Mouse (Mus musculus) lung, embryonic 14.5 days (tissue): ENCODE measurements around the gene Tepsin. TPM values are rescaled to one million over a fixed set of nuclear protein-coding genes. Genes with fewer than 3 reads are reported as not detected.

Experiments used
- ATAC-seq: fragments of 200-750 bp; cut with Nextera tagmentation; 2 replicates; pipeline ENCODE4 v1.8.0; 2017; ENCODE audit warnings: mild to moderate bottlenecking, moderate TSS enrichment, moderate library complexity; ENCODE audit not compliant: insufficient read depth
- DNase-seq: peaks from one replicate; pipeline ENCODE4 v3.0.0-alpha.2; 2015
- H3K27ac ChIP-seq: fragments of 300-500 bp; sonication (generic); 2 replicates; pipeline ENCODE4 v1.5.1; 2014; ENCODE audit warnings: low read depth, mild to moderate bottlenecking, moderate library complexity
- H3K27me3 ChIP-seq: fragments of 300-500 bp; sonication (generic); 2 replicates; pipeline ENCODE4 v1.6.1; 2014; ENCODE audit warnings: low read length, control low read depth; ENCODE audit not compliant: insufficient read depth
- H3K36me3 ChIP-seq: fragments of 300-500 bp; sonication (generic); 2 replicates; pipeline ENCODE4 v1.6.1; 2014; ENCODE audit warnings: control low read depth; ENCODE audit not compliant: insufficient read depth
- H3K4me1 ChIP-seq: fragments of 300-500 bp; sonication (generic); 2 replicates; pipeline ENCODE4 v1.6.1; 2014; ENCODE audit warnings: antibody characterized with exemption, control low read depth; ENCODE audit not compliant: insufficient read depth
- H3K4me2 ChIP-seq: fragments of 300-500 bp; sonication (generic); 2 replicates; pipeline ENCODE4 v1.6.1; 2014; ENCODE audit warnings: mild to moderate bottlenecking
- H3K4me3 ChIP-seq: fragments of 300-500 bp; sonication (generic); 2 replicates; pipeline ENCODE4 v1.5.1; 2014; ENCODE audit warnings: low read depth, low read length
- H3K9ac ChIP-seq: fragments of 300-500 bp; sonication (generic); 2 replicates; pipeline ENCODE4 v1.6.1; 2014
- H3K9me3 ChIP-seq: fragments of 300-500 bp; sonication (generic); 2 replicates; pipeline ENCODE4 v1.6.1; 2016; ENCODE audit warnings: low read depth, low read length, control low read depth
- CTCF ChIP-seq: IDR thresholded peaks from 2 replicates; pipeline ENCODE4 v1.5.1; 2016; ENCODE audit warnings: antibody characterized with exemption, low read depth
- WGBS: fragments of 180-500 bp; shearing (Covaris S2); extraction: QIAGEN DNeasy Blood & Tissue Kit; methylation state at CpG from one replicate; pipeline ENCODE4 v1.1.7; 2014; 5-methylcytosine and 5-hydroxymethylcytosine counted together
- polyA plus RNA-seq: library from polyadenylated mRNA; unstranded; fragments of >200 nt; fragmentation: Nextera tagmentation; extraction: Ambion mirVana; gene quantifications from 2 replicates; pipeline ENCODE4 v1.2.1, GENCODE M21; 2014

The Tepsin gene
- polyA plus RNA-seq, 1 experiment from 2014 or later, result 17.1 TPM

DNA sequence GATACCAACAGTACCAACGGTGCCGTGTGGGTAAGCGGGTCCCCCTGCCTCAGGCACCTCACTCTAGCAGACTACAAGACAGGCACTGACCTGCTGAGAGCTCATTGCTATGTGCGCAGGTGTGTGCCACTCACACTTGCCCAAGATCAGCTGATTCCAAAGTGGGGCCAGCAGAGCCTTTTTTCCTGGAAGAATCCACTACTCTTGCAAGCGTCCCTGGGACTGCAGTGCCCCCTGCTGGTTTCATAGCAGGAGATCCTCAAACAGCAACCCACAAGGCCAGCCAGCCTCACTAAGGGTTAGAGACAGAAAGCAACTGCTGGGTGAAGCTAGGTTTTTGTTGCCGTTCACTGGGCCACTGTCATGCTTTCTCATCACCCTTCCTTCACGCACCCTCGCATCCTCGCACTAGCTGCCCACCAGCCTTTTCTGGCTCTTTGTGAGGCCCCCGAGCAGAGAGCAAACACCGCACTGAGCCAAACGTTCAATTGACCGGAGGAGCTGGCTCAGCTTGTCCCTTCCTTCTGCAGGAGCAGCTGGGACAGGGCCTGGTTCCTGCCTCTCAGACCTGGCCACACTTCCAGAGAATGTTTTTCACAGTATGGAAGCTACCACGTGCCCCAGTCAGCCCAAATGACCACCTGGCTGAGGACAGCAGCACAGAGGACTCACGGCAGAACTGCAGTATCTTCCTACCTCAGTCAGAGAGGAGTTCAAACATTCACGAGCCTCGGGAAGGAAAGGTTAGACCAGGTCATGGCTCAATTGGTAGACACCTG lies 22.3 kb upstream of the Tepsin start:
- Histone ChIP-seq H3K4me2 (no peak overlapping the region), H3K27me3 (no peaks in the 10 kb centered on the region), H3K9ac (no peak overlapping the region), H3K4me1 (no peaks in the 10 kb centered on the region), H3K4me3 (no peak overlapping the region), H3K9me3 (no peaks in the 10 kb centered on the region), H3K36me3 (peaks cover 45% of the 10 kb centered on the region), H3K27ac (no peak overlapping the region)
- WGBS, result 76% methylated on average over 17 of the region's 17 CpGs
- peak; percentile 77 for TF ChIP-seq CTCF
- ATAC-seq, result no peak
- peak; percentile 80 for DNase-seq

DNA sequence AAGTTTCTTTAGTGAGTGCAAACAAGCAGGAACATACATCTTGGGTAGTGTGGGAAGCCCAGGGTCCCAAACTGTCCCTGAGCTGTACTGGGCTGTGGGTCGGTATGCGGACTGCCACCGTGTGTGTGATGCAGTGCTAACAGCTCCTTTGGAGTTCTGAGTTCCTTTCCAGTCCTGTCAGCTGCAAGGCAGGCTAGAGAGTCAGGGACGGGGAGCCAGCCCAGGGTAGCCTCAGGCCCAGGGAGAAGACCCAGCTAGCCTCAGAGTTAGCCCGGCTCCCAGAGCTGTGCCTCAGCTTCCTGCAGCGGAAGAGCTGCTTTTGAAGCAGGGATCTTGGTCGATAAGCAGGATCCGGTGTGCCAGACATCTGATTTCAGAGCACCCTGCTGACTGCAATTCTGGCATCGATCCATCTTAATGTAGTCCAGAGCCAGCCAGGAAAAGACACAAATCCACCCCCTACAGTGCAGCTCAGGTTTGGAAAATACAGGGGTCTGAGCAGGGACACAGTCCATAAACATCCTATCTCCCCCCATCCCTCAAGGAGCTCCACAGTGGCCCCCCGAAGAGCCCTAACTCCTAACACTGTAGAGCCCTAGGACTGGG lies 21.5 kb upstream of the Tepsin start:
- no peaks in the 10 kb centered on the region for H3K4me1 ChIP-seq
- no peak overlapping the region for H3K4me3 ChIP-seq
- H3K36me3 ChIP-seq, result peaks cover 48% of the 10 kb centered on the region
- 79% methylated on average over 10 of the region's 10 CpGs for WGBS
- H3K9me3 ChIP-seq, result no peaks in the 10 kb centered on the region
- H3K27ac ChIP-seq, result no peak overlapping the region
- H3K27me3 ChIP-seq, result no peaks in the 10 kb centered on the region
- H3K4me2 ChIP-seq, result no peak overlapping the region
- no peak for ATAC-seq
- no peak for DNase-seq
- no peak overlapping the region; the same call in 1 of the 2 replicates for H3K9ac ChIP-seq
- no peak for TF ChIP-seq CTCF

DNA sequence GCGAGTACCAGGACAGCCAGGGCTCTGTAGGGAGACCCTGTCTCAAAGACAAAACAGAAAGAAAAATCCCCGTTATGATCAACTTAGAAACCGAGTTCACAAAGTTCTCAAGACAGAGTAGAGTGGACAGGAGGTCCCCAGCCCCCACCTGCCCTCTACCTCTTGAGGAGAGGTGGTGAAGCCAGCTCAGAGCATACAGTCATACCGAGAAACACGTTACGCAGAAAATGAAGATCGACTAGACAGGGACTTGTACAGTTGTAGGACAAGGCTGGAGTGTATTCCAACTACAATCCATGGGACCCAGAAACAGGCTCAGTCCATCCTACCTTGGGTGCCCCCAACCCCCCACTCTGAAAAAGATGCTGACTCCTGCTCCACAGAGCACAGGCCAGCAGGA lies 20.6 kb upstream of the Tepsin start:
- Histone ChIP-seq H3K4me1 (no peaks in the 10 kb centered on the region), H3K36me3 (peaks cover 53% of the 10 kb centered on the region)
- no peak for TF ChIP-seq CTCF

GRCm38 (mm10) chr11:120117626-120118025 lies 19.1 kb upstream of the Tepsin start:
- Histone ChIP-seq H3K27me3 (no peaks in the 10 kb centered on the region), H3K4me2 (no peak overlapping the region), H3K27ac (no peak overlapping the region), H3K36me3 (peaks cover 53% of the 10 kb centered on the region), H3K4me3 (no peak overlapping the region), H3K4me1 (no peaks in the 10 kb centered on the region), H3K9me3 (no peaks in the 10 kb centered on the region), H3K9ac (no peak overlapping the region)
- ATAC-seq (no peak), DNase-seq (no peak)
- no peak for TF ChIP-seq CTCF
- WGBS, result 79% methylated on average over 2 of the region's 2 CpGs

More for the DNA sequence above, 20.6 kb upstream of the Tepsin start:
- ATAC-seq, result no peak
- DNase-seq, result no peak
- H3K9ac ChIP-seq, result no peak overlapping the region
- no peak overlapping the region for H3K4me3 ChIP-seq
- H3K27ac ChIP-seq, result no peak overlapping the region
- 92% methylated on average over 7 of the region's 7 CpGs for WGBS
- no peak overlapping the region for H3K4me2 ChIP-seq
- H3K9me3 ChIP-seq, result no peaks in the 10 kb centered on the region
- no peaks in the 10 kb centered on the region for H3K27me3 ChIP-seq

GRCm38 (mm10) chr11:120114488-120115215 lies 16.1 kb upstream of the Tepsin start:
- ATAC-seq (no peak), DNase-seq (no peak)
- H3K9me3 ChIP-seq, result no peaks in the 10 kb centered on the region
- no peaks in the 10 kb centered on the region for H3K4me1 ChIP-seq
- no peak overlapping the region for H3K9ac ChIP-seq
- H3K27ac ChIP-seq, result no peak overlapping the region
- H3K36me3 ChIP-seq, result peaks cover 43% of the 10 kb centered on the region
- no peak overlapping the region for H3K4me3 ChIP-seq
- no peaks in the 10 kb centered on the region for H3K27me3 ChIP-seq
- no peak overlapping the region for H3K4me2 ChIP-seq
- TF ChIP-seq CTCF, result no peak
- 91% methylated on average over 21 of the region's 21 CpGs for WGBS

GRCm38 (mm10) chr11:120112136-120112535 lies 13.6 kb upstream of the Tepsin start:
- peaks cover 45% of the 10 kb centered on the region for H3K36me3 ChIP-seq
- no peaks in the 10 kb centered on the region for H3K4me1 ChIP-seq
- TF ChIP-seq CTCF, result no peak
- no peak overlapping the region; the same call in 1 of the 2 replicates for H3K27ac ChIP-seq
- no peak overlapping the region for H3K4me2 ChIP-seq
- ATAC-seq (no peak), DNase-seq (peak; percentile 35)
- WGBS, result 84% methylated on average over 4 of the region's 4 CpGs
- H3K9me3 ChIP-seq, result no peaks in the 10 kb centered on the region
- no peaks in the 10 kb centered on the region for H3K27me3 ChIP-seq
- no peak overlapping the region for H3K4me3 ChIP-seq
- no peak overlapping the region for H3K9ac ChIP-seq

- WGBS, result 8% methylated on average over 2 of the region's 2 CpGs
- peaks cover 43% of the 10 kb centered on the region for H3K36me3 ChIP-seq
- H3K4me2 ChIP-seq, result no peak overlapping the region
- no peak overlapping the region for H3K27ac ChIP-seq
- peak; percentile 99 for TF ChIP-seq CTCF
- H3K9me3 ChIP-seq, result no peaks in the 10 kb centered on the region
- no peak for ATAC-seq
- H3K4me3 ChIP-seq, result no peak overlapping the region
- no peaks in the 10 kb centered on the region for H3K27me3 ChIP-seq
- H3K4me1 ChIP-seq, result no peaks in the 10 kb centered on the region
- peak; percentile 87 for DNase-seq
- no peak overlapping the region for H3K9ac ChIP-seq
Observed at GRCm38 (mm10) chr11:120111033-120111432, 12.5 kb upstream of the Tepsin start.
